Mouse (Mus musculus) heart, adult 11 months (tissue): Measurements from ENCODE around the gene Pomgnt2.

Source experiments
- DNase-seq: peaks from one replicate; pipeline ENCODE4 v3.0.0; 2022

The Pomgnt2 gene

GRCm38 (mm10) chr9:122012816-122013215, 15.9 kb upstream of the Pomgnt2 start:
- no peak for DNase-seq

- no peak for DNase-seq
Observed at GRCm38 (mm10) chr9:122010751-122011150, 13.8 kb upstream of the Pomgnt2 start.

- no peak for DNase-seq
Observed at GRCm38 (mm10) chr9:122008876-122009275, 12.0 kb upstream of the Pomgnt2 start.

- no peak for DNase-seq
Observed at GRCm38 (mm10) chr9:122006609-122007008, 9.7 kb upstream of the Pomgnt2 start.

GRCm38 (mm10) chr9:122006175-122006574, 9.3 kb upstream of the Pomgnt2 start:
- DNase-seq: no peak

GRCm38 (mm10) chr9:121997978-121998377, 1.1 kb upstream of the Pomgnt2 start:
- no peak for DNase-seq

GRCm38 (mm10) chr9:121995508-121996131, 1.3 kb downstream of the Pomgnt2 start:
- peak; percentile 98 for DNase-seq

- DNase-seq: no peak
Observed at GRCm38 (mm10) chr9:121995077-121995476, 1.8 kb downstream of the Pomgnt2 start.

GRCm38 (mm10) chr9:121993047-121993446, 3.9 kb downstream of the Pomgnt2 start:
- no peak for DNase-seq

- no peak for DNase-seq
Observed at GRCm38 (mm10) chr9:121991041-121991440, 5.9 kb downstream of the Pomgnt2 start.

- no peak for DNase-seq
Observed at GRCm38 (mm10) chr9:121989536-121989935, 7.4 kb downstream of the Pomgnt2 start.

GRCm38 (mm10) chr9:121988910-121989309, 8.0 kb downstream of the Pomgnt2 start:
- peak; percentile 93 for DNase-seq

- DNase-seq: peak; percentile 95
Observed at GRCm38 (mm10) chr9:121984465-121985461, 12.1 kb downstream of the Pomgnt2 start.

- peak; percentile 94 for DNase-seq
Observed at GRCm38 (mm10) chr9:121983504-121983903, 13.4 kb downstream of the Pomgnt2 start.

- DNase-seq: peak; percentile 87
Observed at GRCm38 (mm10) chr9:121982665-121983064, 14.2 kb downstream of the Pomgnt2 start.

- DNase-seq: peak; percentile 91
Observed at GRCm38 (mm10) chr9:121982214-121982613, 14.7 kb downstream of the Pomgnt2 start.

GRCm38 (mm10) chr9:121981466-121982105, 15.3 kb downstream of the Pomgnt2 start:
- DNase-seq: no peak

GRCm38 (mm10) chr9:121981046-121981445, 15.9 kb downstream of the Pomgnt2 start:
- DNase-seq: no peak

- DNase-seq: peak; percentile 90
Observed at GRCm38 (mm10) chr9:121975321-121975720, 21.6 kb downstream of the Pomgnt2 start.

GRCm38 (mm10) chr9:121974141-121974986, 22.5 kb downstream of the Pomgnt2 start:
- peak; percentile 96 for DNase-seq

GRCm38 (mm10) chr9:121973207-121973606, 23.7 kb downstream of the Pomgnt2 start:
- DNase-seq: peak; percentile 95

GRCm38 (mm10) chr9:121969841-121970381, 27.0 kb downstream of the Pomgnt2 start:
- DNase-seq: no peak
